Mouse (Mus musculus): ENCODE measurements at regions not wholly inside any gene's neighbourhood (a gene's known extent, or its start where the extent isn't known, plus 50 kb on each side); places are given as distances from the start of the nearest gene placed in this dataset.

DNA sequence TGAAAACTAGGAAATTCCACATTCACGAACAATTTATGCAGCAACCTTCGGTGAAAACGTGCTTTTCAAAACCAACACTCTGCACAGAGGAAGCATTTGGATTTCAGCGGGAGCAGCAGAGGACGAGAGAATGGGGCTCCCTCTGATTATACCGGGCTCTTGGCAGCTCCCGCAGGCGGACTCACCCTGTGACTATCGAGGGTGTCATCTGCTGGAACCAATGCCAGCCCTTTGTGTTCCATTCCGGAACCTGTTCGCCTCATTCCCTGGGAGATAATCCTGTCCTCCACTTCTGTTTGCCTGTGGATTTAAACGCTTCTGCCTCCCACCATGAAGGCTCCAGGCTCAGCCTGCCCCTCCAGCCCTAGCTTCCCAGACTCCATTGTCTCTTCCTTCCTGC is 77.1 kb downstream of the Utp18 start:
- no peak for DNase-seq (ENCODE audit: low spot score in 2 of 2)

DNA sequence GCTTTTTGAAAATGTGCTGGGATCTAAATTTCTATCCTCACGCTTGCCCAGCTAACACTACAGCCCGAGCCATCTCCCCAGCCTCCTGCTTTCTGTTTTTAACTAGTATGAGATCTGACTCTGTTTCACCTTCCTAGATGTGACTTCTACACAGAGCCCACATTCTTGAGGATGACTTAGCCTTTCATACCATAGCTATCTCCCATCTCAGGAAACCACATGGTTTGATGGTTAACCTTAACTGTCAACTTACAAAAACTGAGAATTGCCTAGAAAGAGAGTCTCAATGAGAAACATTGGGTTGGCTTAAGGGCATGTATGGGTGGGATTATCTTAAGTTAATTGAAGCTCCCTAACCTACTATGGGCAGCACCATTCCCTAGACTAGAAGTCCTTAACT is 78.4 kb downstream of the Utp18 start:
- DNase-seq (ENCODE audit: low spot score in 2 of 2) = no peak

DNA sequence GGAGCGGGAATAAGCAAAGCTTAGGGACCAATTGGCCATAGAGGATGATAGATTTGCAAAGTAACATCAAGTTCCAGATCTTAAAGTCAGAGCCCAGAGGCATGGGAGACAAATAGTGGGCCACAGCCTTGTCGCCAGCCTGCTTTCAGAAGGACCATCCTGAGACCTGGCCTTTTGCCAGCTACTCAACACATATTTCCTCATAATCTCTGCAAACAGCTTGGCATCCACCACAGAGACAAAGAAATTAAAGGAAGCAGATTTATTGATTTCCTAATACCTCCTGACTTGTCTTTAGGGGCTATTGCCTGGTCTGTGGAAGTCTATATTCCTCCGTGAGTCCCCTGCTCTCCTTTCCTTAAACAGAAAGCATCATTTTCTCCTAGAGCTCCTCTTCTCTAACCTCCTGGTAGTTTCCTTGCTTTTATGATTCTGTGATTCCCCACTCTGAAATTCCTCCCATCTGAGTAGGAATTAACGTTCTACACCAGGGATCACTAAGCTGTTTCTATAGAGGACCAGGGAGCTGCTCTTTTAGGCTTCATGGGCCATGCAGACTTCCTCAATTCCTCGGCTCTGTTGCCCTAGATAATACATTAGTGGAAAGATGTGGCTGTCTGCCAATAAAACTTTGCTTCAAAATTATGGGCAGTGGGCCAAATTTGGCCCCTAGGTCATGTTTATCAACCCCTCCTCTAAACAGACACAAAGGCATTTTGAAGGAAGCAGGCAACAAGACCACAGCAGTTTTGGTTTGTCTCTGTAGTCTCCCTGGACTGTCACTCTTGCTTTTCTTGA is 114.2 kb downstream of the Utp18 start:
- no peak for DNase-seq (ENCODE audit: low spot score in 2 of 2)

DNA sequence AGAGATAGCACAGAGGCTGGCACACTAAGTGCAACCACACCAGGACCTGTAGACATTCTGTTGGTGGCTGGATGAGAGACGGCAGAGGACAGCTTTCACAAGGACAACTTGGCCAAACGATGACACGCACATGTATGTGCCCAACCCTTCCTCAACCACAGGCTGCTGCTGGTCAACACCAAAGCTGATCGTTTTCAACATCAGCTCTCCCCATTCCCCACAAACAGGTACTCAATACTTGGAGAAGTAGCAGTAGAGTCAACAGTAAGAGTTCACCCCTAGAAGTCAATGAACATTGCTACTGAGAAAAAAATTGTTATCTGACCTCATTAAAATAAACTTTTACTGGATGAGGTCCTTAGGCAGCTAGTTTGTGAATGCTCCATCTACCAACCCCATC is 119.6 kb downstream of the Utp18 start:
- no peak for DNase-seq (ENCODE audit: low spot score in 2 of 2)

DNA sequence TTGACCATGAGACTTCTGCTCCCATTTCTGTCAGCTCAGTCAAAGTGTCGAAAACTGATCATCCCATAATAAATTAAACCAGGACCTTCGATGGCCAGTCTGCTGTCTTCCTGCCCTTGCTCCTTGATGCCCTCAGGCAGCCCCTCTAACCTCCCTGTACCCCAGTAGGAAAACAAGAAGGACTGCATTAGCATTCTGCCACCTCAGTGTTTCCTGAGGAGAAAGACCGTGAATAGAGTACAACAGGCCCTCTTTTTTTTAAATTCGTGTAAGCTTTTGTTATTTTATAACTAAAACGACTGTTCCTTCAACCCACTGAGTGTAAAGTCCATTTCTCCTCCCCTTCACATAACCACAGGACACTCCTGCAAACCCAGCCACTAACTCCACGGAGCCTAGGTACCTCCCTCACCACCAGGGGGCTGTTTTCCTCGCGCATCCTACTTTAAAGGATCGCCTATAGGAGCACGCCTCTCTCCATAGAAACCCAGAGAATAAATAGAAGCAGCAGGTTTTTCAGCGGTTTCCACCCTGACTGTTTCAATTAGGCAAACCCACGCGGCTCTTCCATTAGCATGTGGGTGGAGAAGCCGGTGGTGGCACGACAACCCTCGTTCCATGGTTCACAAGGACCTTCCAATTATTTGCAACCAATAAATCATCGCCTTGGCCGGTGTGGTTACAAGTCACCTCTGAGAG is 122.6 kb downstream of the Utp18 start:
- DNase-seq (ENCODE audit: low spot score in 2 of 2) = peak; percentile 59 to 74

DNA sequence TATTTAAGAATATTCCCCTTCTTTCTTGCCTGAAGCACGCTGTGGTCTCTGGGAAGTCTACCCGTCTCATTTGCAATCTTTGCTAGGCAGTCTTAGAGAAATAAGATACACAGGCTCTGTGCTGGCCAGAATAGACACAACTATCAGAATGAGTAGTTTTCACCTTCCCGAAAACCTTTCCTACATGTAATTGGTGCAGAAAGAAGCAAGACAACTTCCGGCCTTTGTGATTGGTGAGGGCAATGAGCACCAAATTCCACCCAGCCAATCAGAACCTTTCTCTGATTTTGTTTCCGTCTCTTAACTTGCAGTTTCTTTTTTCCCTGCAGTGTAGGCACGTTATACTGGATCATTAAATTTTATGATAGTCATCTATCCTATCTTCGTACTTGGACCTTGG is 127.7 kb downstream of the Utp18 start:
- no peak for DNase-seq (ENCODE audit: low spot score in 2 of 2)

DNA sequence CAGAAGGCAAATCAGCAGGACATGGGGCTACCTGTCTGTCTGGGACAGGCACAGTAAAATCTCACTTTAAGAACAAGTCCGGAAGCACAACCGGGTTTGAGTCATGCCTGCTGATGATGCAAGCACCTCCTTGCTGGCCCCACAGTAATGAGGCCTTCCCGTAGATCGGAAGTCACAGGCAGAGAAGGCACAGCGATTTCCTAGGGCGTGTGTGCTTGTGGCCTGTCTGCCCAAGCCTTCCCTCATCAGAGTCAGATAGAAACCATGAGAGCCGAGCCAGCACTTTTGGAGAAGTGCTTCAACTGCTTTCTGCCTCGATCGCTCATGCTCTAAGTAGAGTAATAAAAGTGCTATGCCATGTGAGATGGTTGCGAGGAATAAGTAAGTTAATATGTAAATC is 148.9 kb downstream of the Utp18 start:
- DNase-seq (ENCODE audit: low spot score in 2 of 2) = no peak

DNA sequence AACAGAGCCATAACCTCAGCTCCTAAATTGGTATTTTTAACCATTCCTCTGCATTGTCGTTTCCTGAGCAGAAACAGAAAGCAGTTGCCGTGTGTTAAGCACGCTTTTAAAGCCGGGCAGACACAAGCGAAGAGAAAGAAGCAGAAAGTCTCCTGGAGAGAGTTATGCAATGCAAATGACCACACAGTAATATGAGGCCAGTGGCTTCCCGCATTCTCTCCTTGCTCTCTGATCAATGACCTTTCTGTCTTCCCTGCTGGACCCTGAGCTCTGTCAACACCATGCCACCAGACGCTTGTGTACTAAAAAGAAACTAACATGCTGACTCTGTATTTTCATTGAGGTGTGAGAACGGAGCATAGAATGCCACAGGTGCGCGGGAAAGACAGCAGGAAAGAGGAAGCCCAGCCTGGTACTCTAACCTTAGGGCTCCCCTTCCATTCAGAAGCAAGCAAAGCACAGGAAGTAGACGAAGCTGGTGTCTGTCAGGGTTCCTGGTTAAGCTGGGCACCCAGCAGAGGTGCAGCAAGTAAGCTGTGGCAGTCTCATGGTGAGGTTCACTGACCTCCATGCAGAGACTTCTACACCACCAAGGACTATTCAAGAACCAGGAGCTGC is 151.9 kb downstream of the Utp18 start:
- DNase-seq (ENCODE audit: low spot score in 2 of 2) = no peak

DNA sequence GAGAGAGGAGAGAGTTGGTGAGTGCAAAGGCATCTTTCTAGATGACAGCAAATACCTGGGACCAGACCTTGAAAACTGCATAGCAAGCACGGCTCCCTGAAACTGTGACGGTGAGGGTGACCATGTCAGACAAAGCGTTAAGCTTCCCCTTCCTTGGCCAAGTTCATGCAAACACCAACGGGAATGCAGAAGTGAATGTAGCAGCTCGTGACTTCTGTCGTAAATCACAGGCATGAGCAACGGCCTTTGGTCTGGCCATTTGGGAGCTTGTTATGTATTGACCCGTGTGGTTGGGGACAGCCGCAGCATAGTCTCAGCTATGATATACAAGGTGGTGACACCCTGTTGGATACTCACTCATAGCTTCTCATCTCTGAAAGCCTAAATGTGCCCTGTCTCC is 156.4 kb downstream of the Utp18 start:
- no peak for DNase-seq (ENCODE audit: low spot score in 2 of 2)

DNA sequence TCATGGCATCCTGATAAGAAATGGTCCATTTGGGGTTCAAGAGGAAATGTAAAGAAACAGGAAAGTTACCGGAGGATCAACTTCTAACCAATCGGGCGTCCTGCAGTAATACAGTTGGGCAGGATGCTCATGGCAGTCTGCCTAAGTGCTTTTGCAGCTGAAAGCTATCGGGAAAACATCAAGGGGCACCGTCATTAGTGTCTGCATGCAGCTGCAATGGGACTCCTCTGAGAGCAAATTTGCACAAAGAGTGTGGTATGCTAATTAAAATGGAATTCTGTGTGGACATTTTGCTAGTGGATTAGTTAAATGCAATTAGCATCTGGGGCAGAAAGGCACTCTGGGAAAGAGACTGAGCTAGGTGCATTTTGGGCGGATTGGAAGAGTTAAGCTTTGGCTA is 160.3 kb downstream of the Utp18 start:
- DNase-seq (ENCODE audit: low spot score in 2 of 2) = no peak

DNA sequence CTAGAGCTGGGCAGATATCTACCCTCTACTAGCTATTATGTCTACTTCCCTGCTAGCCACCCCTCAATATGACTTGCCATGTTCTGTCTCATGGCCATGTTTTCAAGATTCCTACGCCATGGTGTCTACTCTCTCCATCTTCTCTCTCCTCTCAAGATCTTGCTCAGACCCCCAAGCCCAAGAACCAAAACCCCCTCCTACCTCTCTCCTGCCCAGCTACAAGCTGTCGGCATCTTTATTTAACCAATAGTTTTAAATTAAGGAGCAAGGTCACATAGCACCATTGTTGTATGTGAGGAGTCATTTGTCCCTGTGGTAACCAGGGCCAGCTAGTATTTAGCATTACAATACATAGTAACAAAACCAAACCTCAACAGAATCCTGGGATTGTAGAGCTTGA is 166.4 kb downstream of the Utp18 start:
- DNase-seq (ENCODE audit: low spot score in 2 of 2) = no peak

DNA sequence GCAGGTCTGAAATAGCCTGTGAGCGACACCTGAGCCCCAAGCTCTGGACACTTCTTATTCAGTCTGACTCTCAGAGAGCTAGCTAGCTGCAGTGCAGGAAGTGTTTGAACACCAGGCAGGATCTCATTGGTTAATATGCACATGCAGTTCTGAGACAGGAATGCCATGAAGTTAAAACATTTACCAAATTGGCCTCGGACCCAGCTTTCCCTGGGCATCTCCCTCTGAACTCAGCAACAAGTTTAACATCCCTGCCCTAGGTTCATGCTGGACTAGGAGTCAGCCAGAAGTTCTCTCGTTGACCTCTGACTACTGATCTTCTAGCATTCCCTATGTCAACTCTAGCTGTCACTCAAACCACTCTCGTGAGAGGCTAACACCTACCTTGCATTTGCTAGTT is 175.9 kb downstream of the Utp18 start:
- no peak for DNase-seq (ENCODE audit: low spot score in 2 of 2)

DNA sequence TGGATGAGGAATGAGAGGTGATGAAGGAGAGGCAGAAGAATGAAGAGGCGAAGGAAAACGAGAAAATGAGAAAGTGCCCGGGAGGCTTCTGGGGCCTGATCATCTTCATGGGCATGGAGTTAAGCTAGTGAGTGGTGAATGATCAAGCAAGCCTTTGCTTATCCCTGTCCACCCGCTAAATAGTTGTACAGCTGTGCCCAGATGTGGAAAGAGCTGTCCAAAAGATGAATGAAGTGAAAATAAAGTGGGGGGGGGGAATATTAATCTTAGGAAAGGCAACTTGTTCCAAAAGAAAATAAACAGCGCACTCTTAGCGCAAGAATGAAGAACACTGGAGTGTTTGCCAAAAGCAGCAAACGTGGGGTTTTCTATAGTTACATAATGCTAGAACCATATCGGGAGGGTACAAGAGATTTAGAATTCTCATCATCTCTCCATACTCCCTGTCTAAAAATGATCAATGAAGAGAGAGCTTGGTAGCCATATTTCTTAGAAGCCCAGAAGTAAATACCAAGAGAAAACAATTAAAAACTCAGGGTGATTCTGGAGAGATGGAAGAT is 188.5 kb downstream of the Utp18 start:
- DNase-seq (ENCODE audit: low spot score in 2 of 2) = no peak

DNA sequence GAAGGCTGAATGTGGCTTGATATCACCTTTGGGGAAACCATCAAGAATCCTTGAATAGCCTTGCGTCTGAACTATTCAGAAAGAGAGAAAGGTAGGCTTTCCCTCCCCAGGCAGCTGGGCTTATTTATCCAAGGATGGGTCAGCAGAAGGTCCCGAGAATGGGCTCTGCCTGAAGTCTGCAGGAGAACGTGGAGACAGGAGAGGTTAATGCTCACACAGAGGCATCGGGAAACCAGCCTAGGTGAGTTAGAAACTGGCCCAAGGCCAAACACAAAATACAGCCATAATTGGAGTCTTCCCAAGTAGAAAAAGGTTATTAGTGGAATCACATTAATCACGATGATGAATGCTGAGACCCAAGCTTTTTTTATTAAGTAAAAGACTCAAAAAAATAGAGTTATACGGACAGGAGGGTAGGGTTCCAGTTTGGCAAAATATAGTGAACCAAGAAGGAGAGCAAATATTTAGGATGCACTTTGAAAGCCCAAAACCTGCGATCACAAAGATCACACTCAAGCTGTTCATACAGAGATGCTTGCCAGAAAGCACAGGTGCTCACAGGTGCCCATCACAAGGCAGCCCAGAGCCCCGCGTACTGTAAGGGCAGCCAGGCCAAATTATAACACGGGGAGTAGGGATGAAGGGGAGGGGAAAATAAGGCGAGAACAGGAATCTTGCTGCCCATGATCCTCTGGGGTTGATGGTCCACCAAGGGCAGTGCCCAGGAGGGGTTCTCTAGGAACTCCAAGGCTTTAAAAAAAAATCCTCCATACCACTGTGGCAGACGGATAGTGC is 189.3 kb downstream of the Utp18 start:
- DNase-seq (ENCODE audit: low spot score in 2 of 2) = no peak

DNA sequence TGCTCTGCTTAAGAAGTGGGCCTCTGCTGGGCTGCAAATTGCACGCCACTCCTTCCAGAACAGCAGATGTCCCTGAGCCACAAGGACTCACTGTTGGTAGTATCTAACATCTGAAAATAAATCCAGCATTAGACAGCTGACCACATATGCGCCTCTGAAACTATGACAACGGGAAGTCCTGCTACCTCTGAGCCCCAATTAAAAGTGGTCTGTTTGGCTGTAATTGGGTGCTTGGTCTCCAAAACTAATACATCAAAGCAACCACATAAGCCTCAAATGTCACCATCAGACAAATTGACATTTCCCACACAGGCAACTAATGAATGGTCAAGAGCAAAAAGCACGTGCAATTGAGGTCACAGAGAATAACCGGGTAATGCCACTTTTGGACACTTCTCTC is 201.9 kb downstream of the Utp18 start:
- DNase-seq (ENCODE audit: low spot score in 2 of 2) = no peak

DNA sequence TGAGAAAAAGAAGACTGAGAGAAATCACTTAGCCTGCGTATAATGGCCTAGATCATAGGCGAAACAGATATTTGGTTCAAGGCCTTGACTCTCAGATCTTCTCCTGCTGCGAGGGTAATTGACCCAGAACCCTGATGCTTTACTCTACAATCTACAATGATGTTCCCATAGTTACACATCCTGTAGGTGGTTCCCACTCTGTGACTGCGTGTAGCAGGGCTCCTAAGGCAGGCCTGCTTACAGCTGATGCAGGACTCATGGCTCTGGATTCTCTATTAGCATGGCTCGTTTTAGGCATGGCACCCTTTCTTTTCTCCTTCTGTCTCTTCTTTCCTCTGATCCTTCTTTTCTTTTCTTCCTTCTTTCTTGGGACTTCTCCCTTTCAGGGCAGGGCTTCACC is 209.3 kb downstream of the Utp18 start:
- no peak for DNase-seq (ENCODE audit: low spot score in 2 of 2)

DNA sequence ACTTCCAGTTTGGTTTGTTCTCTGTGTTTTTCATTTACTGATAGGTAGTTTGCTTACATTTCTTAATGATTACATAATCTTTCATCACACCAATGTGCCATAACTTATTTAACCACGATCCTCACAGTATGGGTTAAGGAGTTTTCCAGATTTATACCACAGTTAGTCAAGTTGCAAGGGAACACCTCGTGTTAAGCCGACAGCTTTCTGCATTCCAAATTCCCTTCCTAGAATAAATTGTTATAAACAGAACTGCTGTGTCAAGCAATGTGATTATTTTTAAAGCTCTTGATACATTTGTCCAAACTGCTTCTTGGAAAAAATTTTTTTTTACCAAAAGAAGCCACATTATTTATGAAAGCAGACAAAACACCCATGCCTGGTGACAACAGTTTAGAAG is 213.5 kb downstream of the Utp18 start:
- no peak for DNase-seq (ENCODE audit: low spot score in 2 of 2)

DNA sequence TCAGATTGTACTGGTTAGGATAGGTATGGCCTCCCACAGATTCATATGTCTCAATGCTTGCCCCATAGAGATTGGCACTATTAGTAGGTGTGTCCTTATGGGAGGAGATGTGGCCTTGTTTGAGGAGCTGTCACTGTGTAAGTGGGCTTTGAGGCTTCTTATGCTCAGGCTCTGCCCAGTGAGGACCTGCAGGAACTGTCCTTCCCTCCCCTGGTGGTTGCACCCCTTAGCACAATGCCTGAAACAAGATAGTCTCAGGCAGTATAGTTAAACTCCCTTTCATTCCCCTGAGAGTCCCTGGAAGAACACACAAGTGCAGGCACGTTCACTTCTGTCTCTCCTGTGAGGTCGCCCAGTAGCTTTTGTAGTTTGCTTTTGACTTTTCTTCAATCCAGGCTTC is 223.9 kb downstream of the Utp18 start:
- no peak for DNase-seq (ENCODE audit: low spot score in 2 of 2)

DNA sequence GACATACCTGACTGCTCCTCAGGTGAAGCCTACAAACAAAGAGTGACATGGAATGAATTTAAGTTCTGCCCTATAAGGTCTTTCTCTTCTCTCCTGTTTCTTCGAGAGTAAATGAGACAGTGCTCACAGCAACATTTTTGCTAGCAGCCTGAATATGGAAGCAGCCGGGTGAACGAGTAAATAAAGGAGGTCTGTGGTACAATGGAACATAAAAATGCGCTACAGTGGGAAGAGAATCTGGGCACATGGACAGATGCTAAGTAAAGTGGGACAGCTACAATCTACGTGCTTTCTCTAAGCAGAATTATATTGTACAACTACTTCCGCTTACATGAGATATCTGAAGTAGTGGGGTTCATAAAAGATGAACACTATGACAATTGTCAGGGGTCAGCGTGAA is 225.2 kb downstream of the Utp18 start:
- no peak for DNase-seq (ENCODE audit: low spot score in 2 of 2)

DNA sequence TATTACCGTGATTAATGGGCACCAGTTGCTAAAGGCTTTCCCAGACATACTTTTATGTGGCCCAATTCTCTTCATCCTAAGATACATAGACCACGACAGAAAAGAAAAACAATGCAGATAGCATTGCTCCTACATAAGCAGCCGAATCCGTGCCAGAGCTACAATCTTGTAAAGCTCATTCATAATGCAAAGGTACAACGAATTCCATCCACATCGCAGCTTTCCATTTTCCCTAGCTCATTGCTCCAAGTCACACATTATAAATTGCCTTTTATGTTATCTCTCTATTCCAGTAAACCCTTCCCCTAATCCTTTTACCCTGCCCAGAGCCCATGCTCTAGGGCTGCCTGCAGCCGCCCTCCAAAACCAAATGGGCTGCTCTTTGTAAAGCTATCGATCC is 226.8 kb downstream of the Utp18 start:
- no peak for DNase-seq (ENCODE audit: low spot score in 2 of 2)

DNA sequence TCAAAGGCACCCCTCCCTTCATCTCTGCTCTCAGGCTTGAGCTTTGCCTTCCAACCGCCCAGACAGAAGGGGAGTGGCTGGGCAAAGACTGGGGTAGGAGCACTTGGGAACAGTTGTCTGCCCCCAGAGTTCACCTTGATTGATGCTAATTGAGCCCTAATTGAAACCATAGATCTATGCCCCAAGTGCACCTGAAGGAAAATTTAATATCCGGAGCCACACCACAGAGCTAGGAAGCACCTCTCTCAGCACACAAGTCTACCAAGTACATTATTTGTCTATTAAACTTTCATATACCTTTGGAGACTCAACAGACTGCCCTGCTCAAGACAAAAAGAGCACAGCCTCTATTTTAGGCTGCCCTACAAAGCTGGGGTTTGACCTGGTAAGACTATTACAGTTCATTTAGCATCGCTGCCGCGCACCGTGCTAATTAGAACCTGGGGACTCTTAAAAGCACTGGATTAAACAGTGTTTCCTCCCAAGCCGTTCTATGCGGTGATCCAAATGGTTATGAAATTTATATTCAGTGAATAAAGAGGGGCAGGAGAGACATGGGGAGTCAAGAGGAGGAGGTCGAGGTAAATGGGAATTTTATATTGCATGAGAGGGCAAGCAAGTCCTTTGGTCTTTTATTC is 229.8 kb downstream of the Utp18 start:
- DNase-seq (ENCODE audit: low spot score in 2 of 2) = no peak
